10 mouse cellular contexts compared by ENCODE assay signal in the genomic region with DNA sequence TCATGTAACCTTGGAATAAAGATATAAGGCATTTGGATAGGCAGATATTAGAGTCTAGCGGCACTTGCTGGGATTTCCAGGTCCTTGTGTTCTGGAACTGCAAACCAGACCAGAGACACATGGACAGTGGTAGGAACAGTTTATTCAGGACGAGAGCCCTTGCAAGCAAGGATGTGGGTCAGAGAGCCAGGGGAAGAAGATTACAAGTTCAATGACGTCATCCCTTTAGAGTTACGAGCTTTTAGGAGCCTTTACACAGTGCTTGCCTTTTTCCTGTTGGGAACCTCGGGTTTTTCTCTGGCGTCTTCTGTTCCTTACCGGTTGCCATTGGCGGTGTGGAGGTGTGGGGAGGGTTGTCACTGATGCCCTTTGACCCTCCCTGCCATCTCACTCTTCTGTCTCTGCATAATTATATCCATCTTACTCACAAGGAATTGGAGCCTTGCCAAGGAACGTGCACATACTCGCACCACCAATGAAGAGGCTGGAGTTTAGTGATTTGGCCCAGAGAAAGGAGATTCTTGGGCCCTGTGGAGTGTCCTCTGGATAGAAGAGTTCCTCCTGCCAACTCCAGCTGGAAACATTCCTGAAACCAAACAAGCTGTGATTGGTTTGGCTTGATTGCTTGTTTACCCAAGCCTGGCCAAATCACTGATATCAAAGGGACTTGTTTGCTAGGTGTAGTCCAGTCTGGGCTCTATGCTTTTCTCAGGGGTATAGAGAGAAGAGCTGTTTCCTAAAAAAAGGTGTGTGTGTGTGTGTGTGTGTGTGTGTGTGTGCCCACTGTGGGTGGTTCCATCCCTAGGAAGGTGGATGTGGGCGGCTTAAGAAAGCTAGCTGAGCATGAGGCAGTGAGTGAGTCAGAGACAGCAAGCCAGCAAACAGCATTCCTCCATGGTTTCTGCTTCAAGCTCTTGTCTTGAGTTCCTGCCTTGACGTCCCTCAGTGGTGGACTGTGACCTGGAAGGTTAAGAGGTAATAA. TPM values are rescaled to one million over a fixed set of nuclear protein-coding genes. Genes with fewer than 3 reads are reported as not detected.
DNase-seq lines count a peak whose midpoint lies in the region; ATAC-seq and TF ChIP-seq lines count a peak whose summit lies in the region.
"Had no signal": no experiment of that assay in that cellular context is flagged by ENCODE, and none has a peak within 500 bp of the region (broad histone marks: within the 10 kb centered on the region; RNA-seq: fewer than 3 reads in every experiment).

No protein-coding gene starts in this region.

- H3K27ac ChIP-seq in midbrain, embryonic 16.5 days (ENCODE audit: low read length): no peak overlapping the region
- H3K27ac ChIP-seq in midbrain, embryonic 15.5 days: no peak overlapping the region
- peak overlapping the region; percentile 27 for H3K27ac ChIP-seq in heart, postnatal 0 days (ENCODE audit: low read depth)
- H3K27ac ChIP-seq in kidney, adult 2 months (ENCODE audit: insufficient read depth, low read depth, low read length): no peak overlapping the region
- H3K27ac ChIP-seq: limb, embryonic 13.5 days had no signal

- no peak for TF ChIP-seq CTCF in heart, postnatal 0 days (IDR thresholded peaks at IDR 0.05; ENCODE audit: low read depth)
- TF ChIP-seq CTCF in kidney, adult 2 months (conservative IDR thresholded peaks at IDR 0.05; ENCODE audit: insufficient read depth, insufficient read length, low read depth, low read length): no peak

- H3K36me3 ChIP-seq in midbrain, embryonic 16.5 days (ENCODE audit: control insufficient read depth, insufficient read depth, low read length): no peaks in the 10 kb centered on the region
- H3K36me3 ChIP-seq in midbrain, embryonic 15.5 days (replicated peaks): no peaks in the 10 kb centered on the region
- no peaks in the 10 kb centered on the region for H3K36me3 ChIP-seq in heart, postnatal 0 days (replicated peaks; ENCODE audit: control insufficient read depth, insufficient read depth, low read length)
- H3K36me3 ChIP-seq in kidney, adult 2 months (ENCODE audit: control insufficient read depth, insufficient read depth, low read length): no peaks in the 10 kb centered on the region
- H3K36me3 ChIP-seq: limb, embryonic 13.5 days had no signal

- H3K4me2 ChIP-seq in midbrain, embryonic 16.5 days (ENCODE audit: low read length): no peak overlapping the region
- no peak overlapping the region for H3K4me2 ChIP-seq in midbrain, embryonic 15.5 days
- H3K4me2 ChIP-seq in heart, postnatal 0 days (ENCODE audit: low read depth, low read length): no peak overlapping the region
- H3K4me2 ChIP-seq: limb, embryonic 13.5 days had no signal

- no peak overlapping the region for H3K9ac ChIP-seq in midbrain, embryonic 16.5 days (ENCODE audit: low read depth, low read length)
- H3K9ac ChIP-seq in midbrain, embryonic 15.5 days: no peak overlapping the region
- H3K9ac ChIP-seq in heart, postnatal 0 days (replicated peaks; ENCODE audit: low read depth, low read length): no peak overlapping the region

- H3K27me3 ChIP-seq in midbrain, embryonic 16.5 days (ENCODE audit: control insufficient read depth, insufficient read depth, low read depth, low read length): no peaks in the 10 kb centered on the region
- no peaks in the 10 kb centered on the region for H3K27me3 ChIP-seq in midbrain, embryonic 15.5 days (replicated peaks)
- H3K27me3 ChIP-seq in heart, postnatal 0 days (ENCODE audit: control insufficient read depth, insufficient read depth, low read length): no peaks in the 10 kb centered on the region
- H3K27me3 ChIP-seq in kidney, adult 2 months (replicated peaks; ENCODE audit: control insufficient read depth, insufficient read depth, low read length): no peaks in the 10 kb centered on the region
- H3K27me3 ChIP-seq: limb, embryonic 13.5 days had no signal

- no peak for TF ChIP-seq EP300 in heart, postnatal 0 days (IDR thresholded peaks at IDR 0.05; ENCODE audit: low read depth)

- 0 out of 2 replicates have a peak, but pooled peaks cover 4% of the 10 kb centered on the region for H3K4me1 ChIP-seq in midbrain, embryonic 16.5 days (ENCODE audit: control insufficient read depth, insufficient read depth, low read length)
- no peaks in the 10 kb centered on the region for H3K4me1 ChIP-seq in midbrain, embryonic 15.5 days
- H3K4me1 ChIP-seq in heart, postnatal 0 days (ENCODE audit: control insufficient read depth, insufficient read depth): peaks cover 12% of the 10 kb centered on the region
- H3K4me1 ChIP-seq in kidney, adult 2 months (ENCODE audit: control insufficient read depth, insufficient read depth, low read length): no peaks in the 10 kb centered on the region

- no peaks in the 10 kb centered on the region for H3K9me3 ChIP-seq in midbrain, embryonic 16.5 days (replicated peaks; ENCODE audit: control insufficient read depth, low read length, poor library complexity, severe bottlenecking)
- H3K9me3 ChIP-seq in midbrain, embryonic 15.5 days: no peaks in the 10 kb centered on the region
- no peaks in the 10 kb centered on the region for H3K9me3 ChIP-seq in heart, postnatal 0 days (replicated peaks; ENCODE audit: control insufficient read depth, low read length)
- H3K9me3 ChIP-seq: limb, embryonic 13.5 days had no signal

- no peak for TF ChIP-seq POLR2A in kidney, adult 2 months (IDR thresholded peaks at IDR 0.05; ENCODE audit: low read depth, low read length)

- DNase-seq in cerebellum, adult 9-11 months: peak; percentile 37
- DNase-seq in cerebellum, adult 11 months: no peak
- peak; percentile 51 for DNase-seq in heart, postnatal 0 days (ENCODE audit: low spot score)
- DNase-seq in lung, postnatal 36 days: peak; percentile 58
- no peak for DNase-seq in kidney, adult 2 months
- no peak for DNase-seq in adrenal gland, postnatal 10 days

- WGBS in midbrain, embryonic 16.5 days: 73% methylated on average over 12 of the region's 12 CpGs
- 67% methylated on average over 12 of the region's 12 CpGs for WGBS in midbrain, embryonic 15.5 days
- WGBS in heart, postnatal 0 days: 40% methylated on average over 12 of the region's 12 CpGs
- WGBS in kidney, adult 2 months: 54% methylated on average over 12 of the region's 12 CpGs

- ATAC-seq in midbrain, embryonic 16.5 days: peak; percentile 39; the same call in 1 of the 2 replicates
- ATAC-seq in midbrain, embryonic 15.5 days (replicated peaks): no peak
- peak; percentile 64 for ATAC-seq in heart, postnatal 0 days (ENCODE audit: insufficient read depth, low read depth)
- ATAC-seq: inflammation-experienced regulatory T-cells, adult 6 months had no signal

- H3K4me3 ChIP-seq in midbrain, embryonic 16.5 days (ENCODE audit: low read depth, low read length): no peak overlapping the region
- no peak overlapping the region for H3K4me3 ChIP-seq in midbrain, embryonic 15.5 days
- H3K4me3 ChIP-seq in heart, postnatal 0 days (ENCODE audit: low read depth, low read length): no peak overlapping the region
- H3K4me3 ChIP-seq in kidney, adult 2 months (ENCODE audit: insufficient read depth, low read depth, low read length): no peak overlapping the region
- H3K4me3 ChIP-seq: limb, embryonic 13.5 days had no signal

RNA-seq across cellular contexts. Expression of gene Slc4a3, which starts 42.0 kb away (rescaled TPM):
- 78.6 and 83.0 TPM in 2 replicates for polyA plus RNA-seq in midbrain, embryonic 16.5 days (2015; fragmentation: Nextera tagmentation; extraction: Ambion mirVana)
- polyA plus RNA-seq in midbrain, embryonic 15.5 days (2015; fragmentation: Nextera tagmentation; extraction: Ambion mirVana): 68.8 and 79.6 TPM in 2 replicates
- 114 and 136 TPM in 2 replicates for total RNA-seq in heart, postnatal 0 days (2014; rRNA removed; ENCODE audit: low replicate concordance)
- 44.7 and 49.9 TPM in 2 replicates for polyA plus RNA-seq in heart, postnatal 0 days (2015; fragmentation: Nextera tagmentation; extraction: Ambion mirVana)
- polyA plus RNA-seq in kidney, adult 2 months (2012; rRNA removed): 14.2 and 28.7 TPM in 2 replicates
- 10 to 100 TPM; 44.3 to 68.8 TPM for total RNA-seq in adrenal gland, postnatal 10 days (2021)

Comparison
In these comparisons a context has a peak if more than half of its experiments do, and no peak if none do; other contexts are left out.
1. DNase-seq: peak in cerebellum, adult 9-11 months (single experiment), heart, postnatal 0 days (single experiment) and lung, postnatal 36 days (single experiment); none in cerebellum, adult 11 months (single experiment), kidney, adult 2 months (single experiment) and adrenal gland, postnatal 10 days (single experiment).